Mouse (Mus musculus): ENCODE data around the gene Ndufaf1. TPM values are rescaled to one million over a fixed set of nuclear protein-coding genes. Genes with fewer than 3 reads are reported as not detected.
"Not testable (repeated sequence)": the region's sequence is repeated elsewhere in the genome, so short reads cannot be mapped to it uniquely, and the experiment has no call there.

The Ndufaf1 gene
- total RNA-seq, 2 experiments from 2014 or later = 66.3 to 67.5 TPM

- intact Hi-C loops (cut with DNase I); DNase-seq (ENCODE audit: low spot score): not testable (repeated sequence)
Observed at GRCm38 (mm10) chr2:119619002-119619401, 43.6 kb downstream of the Ndufaf1 start.

DNA sequence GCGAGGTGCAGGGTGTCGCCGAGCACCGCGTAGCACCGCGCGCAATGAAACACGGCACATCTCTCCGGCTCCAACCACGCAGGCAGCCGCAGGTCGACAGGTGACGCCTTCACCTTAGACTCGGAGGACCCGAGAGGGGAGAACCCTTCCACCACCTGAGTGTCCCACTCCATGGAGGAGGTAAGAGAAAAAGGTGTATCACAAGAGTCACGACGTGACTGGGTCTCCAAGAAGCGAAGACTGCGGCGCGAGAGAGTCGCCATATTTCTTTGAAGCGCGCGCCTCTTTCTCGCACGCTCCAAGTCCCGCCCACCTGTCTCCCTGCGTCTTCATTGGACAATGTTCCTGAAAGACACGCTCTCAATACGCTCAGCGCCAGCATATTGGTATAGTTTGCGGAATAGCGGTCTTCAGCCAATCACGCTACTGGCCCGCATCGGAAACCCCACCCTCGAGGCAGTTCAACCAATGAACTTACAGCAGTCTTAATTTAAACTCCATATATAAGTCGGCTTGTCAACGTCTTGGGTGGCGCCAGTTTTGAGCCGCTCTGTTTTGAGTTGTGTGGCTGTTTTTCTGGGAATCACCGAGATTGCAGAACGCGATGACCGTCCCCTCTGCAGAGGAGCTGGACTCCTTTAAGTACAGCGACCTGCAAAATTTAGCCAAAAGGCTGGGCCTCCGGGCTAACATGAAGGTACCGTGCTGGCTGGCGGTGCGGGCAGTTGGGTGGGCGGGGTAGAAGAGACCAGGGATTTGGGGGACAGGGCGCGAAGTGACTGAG lies 44.2 kb downstream of the Ndufaf1 start, which contains the start of the genes Nusap1 and Oip5:
Nusap1 (plus strand) TSS at position 100 of the 784 bp plus-strand sequence.
Oip5 (minus strand) TSS at position 271 of the 784 bp plus-strand sequence.
- intact Hi-C loops (cut with DNase I) = no loop called here
- peak; percentile 82 for DNase-seq (ENCODE audit: low spot score)

DNA sequence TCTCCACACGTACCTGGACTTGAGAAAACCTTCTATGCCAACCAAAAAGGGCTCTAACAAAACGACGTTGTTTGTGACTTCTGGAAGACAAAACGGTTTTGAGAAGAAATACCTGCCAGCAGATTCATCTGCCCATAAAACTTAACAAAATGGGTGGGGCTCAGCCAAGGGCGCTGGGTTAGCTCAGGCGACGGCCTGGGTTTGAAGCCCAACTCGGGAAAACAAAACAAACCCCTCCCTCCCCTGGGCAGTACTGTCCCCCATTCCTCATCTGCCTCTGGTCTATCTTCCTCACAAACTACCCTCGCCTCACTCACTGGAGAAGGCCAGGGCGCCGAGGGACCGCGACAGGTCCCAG lies 44.8 kb downstream of the Ndufaf1 start:
- DNase-seq (ENCODE audit: low spot score) = no peak

DNA sequence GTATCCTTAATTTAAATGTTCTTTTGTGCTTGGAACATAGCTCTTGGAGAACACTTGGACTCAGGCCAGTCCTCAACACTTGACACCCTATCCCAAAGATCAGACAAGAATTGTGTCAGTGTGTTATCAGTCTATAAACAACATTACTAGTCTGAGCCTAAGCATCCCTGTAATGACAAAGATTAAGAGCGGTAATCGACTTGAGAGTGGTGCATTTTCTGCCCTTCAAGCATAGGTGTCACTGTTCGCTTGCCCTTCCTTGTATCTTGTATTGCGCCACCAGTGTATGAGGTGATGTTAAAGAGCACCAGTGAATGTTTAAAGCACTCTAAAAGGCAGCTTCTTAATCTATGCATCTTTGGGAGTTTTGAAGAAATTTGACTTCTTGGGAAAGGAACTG lies 55.6 kb downstream of the Ndufaf1 start:
- intact Hi-C loops (cut with DNase I) = no loop called here

More for the DNA sequence above, 44.8 kb downstream of the Ndufaf1 start:
- intact Hi-C loops (cut with DNase I) = no loop called here

More for the DNA sequence above, 55.6 kb downstream of the Ndufaf1 start:
- no peak for DNase-seq (ENCODE audit: low spot score)

Other genes with a start within 250 kb of the Ndufaf1 start
- 10 to 100 TPM in 1 of 2 experiments, 1 to 10 TPM in 1; 10.0 to 11.6 TPM for gene Ino80, start 185.1 kb downstream of the Ndufaf1 start, total RNA-seq (2021)
- under 1 TPM; 0.17 to 0.18 TPM for gene Exd1, start 115.2 kb downstream of the Ndufaf1 start, total RNA-seq (2021)
- 10 to 100 TPM; 88.0 to 92.5 TPM for gene Chp1, start 115.1 kb downstream of the Ndufaf1 start, total RNA-seq (2021)
- 1 to 10 TPM; 1.1 to 1.5 TPM for gene Nusap1, start 44.5 kb downstream of the Ndufaf1 start, total RNA-seq (2021)
- under 1 TPM in 1 of 2 experiments, not detected in 1; 0.34 TPM for gene Oip5, start 44.4 kb downstream of the Ndufaf1 start, total RNA-seq (2021)
- gene Rtf1, start 12.2 kb upstream of the Ndufaf1 start, total RNA-seq (2021) = 10 to 100 TPM; 20.4 to 20.9 TPM
- under 1 TPM; 0.57 to 0.78 TPM for gene Itpka, start 79.5 kb upstream of the Ndufaf1 start, total RNA-seq (2021)
- gene Ltk, start 97.6 kb upstream of the Ndufaf1 start, total RNA-seq (2021) = not detected
- 10 to 100 TPM; 13.7 to 14.2 TPM for gene Rpap1, start 124.7 kb upstream of the Ndufaf1 start, total RNA-seq (2021)
- 1 to 10 TPM; 1.2 to 1.3 TPM for gene Tyro3, start 134.9 kb upstream of the Ndufaf1 start, total RNA-seq (2021)
- gene Mga, start 234.4 kb upstream of the Ndufaf1 start, total RNA-seq (2021) = 10 to 100 TPM; 31.9 to 42.9 TPM

All from heart, postnatal 25 days (tissue).